Mouse (Mus musculus) G1E (cell line): ENCODE measurements around the gene Mcu.

Experiments used
- CTCF ChIP-seq: IDR thresholded peaks from 2 replicates; pipeline ENCODE4 v1.5.1; 2012; ENCODE audit warnings: low read depth, low read length, inconsistent platforms, mixed read lengths
- POLR2AphosphoS5 ChIP-seq: IDR thresholded peaks from 2 replicates; pipeline ENCODE4 v1.6.1; 2012; ENCODE audit warnings: low read depth, low read length, inconsistent platforms; ENCODE audit not compliant: insufficient replicate concordance

DNA sequence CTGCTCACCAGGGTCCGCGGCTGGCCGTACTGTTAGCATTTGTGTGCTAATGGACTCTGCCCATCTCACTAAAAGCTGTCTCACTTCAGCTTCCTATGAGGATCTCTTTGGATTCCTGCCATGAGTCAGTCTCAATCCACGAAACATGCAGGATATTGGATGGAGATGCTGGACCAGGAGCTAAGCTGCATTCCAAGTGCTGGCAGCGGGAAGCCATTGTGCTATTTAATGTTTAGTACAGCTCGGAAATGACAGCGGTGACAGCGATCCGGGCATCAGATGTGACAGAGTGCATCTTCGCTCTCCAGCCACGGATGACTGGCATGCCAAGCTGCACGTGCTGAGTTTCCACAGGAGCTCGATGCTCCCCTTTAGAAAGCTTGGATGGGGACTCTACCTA is 99.3 kb downstream of the Mcu start:
- TF ChIP-seq CTCF (no peak), POLR2AphosphoS5 (no peak)
